Mouse (Mus musculus): ENCODE results near the gene Gm10058. TPM values are rescaled to one million over a fixed set of nuclear protein-coding genes. Genes with fewer than 3 reads are reported as not detected.
"Not testable (repeated sequence)": the region's sequence is repeated elsewhere in the genome, so short reads cannot be mapped to it uniquely, and the experiment has no call there.

Gene Gm10058
- not detected in 2 replicates for polyA plus RNA-seq (2012; rRNA removed)

DNA sequence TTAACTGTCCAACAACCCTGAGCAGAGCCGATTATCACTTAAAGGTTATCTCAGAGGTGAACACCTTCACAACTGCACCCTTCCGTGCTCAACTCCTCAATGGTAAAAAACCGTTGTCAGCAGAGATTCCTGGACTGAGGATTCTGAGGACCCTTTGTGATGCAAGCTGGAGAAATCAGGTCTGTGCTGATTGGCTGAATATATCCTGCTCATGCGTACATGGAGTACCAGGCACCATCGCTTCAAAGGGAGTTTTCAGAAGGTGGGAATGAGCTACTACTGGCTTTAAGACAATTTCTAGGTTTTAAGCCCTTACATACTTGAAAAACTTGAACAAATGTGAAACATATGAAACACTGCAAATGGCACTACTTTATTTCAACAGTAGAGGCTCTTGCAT is at the start of gene Gm10058:
TSS of gene Gm10058 (minus strand) at position 101 of the 400 bp plus-strand sequence.
- not testable (repeated sequence) for DNase-seq (ENCODE audit: low read depth)

Measured in brain, embryonic 14.5 days (tissue).